Mouse (Mus musculus): ENCODE measurements around the gene Fignl1. TPM values are rescaled to one million over a fixed set of nuclear protein-coding genes. Genes with fewer than 3 reads are reported as not detected.

Gene Fignl1
- total and polyA plus RNA-seq, 3 experiments, result 0.22 to 2.7 (median 1.3) TPM

DNA sequence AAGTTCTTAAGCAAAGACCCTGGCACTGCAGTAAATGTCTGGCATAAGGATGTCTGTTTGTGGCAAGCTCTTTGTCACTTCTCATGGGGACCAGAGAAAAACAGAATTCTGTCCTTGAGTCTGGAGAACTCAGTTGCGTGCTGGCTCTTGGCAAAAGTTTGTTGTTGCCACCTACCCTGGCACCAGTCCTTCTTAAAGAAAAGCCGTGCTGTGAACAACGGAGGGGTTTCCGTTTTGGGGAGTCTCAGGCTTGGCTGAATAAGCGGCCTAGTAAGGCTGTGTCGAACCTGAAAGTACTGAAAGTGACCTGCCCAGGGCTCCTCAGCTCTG, 24.0 kb upstream of the Fignl1 start:
- DNase-seq, result peak; percentile 53

DNA sequence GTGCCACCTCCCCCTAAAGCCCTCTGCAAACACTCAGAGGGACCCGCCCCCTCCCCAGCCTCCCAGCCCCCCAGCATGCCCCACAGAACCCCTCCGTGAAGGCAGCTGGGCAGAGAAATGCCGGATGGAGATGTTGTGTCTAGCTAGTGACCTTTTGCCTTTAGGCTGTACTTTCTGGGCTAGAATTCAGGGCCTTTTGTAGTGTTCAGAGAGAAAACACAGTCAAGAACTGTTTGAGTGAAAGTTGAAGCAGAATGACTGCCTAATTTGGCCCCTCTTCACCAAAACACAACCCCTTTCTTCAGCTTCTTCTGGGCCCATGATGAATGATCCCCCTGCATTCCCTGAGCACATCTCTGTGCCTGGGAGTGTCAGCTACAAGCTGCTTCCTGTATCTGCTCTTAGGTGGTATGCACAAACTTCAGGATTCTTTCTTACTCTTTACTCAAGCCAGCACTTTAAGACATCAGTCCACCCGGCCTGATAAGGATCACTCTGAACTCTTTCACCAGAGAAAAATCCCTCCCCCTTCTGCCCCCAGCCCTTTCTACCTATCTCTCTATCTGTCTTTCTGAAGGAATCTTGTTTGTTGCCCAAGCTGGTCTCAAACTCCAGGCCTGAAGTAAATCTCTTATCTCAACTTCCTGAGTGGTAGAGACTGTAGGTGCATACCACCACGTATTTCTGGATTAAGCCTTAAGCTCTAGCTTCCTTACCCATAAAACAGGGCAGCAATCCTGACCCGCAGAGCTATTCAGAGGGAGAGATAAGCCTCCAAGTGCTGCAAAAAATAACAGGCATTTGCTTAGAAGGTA, 23.4 kb upstream of the Fignl1 start:
- DNase-seq, result peak; percentile 24

DNA sequence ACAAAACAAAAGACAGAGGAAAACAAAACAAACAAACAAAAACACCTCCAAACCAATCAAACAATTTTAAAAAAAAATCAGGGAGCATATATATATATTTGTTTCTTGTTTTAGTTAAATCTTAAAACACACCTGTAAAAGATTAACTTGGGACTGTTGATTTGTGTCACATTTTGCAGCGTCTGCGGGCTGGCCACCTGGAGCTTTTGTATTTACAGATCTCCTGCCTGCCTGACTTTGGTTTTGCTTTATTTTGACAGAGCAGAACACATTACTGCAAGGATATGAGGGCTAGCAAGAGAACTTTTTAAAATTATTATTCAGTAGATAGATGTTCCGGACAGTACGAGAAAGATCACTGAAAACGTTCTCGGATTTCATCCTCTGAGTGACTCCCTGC, 22.8 kb upstream of the Fignl1 start:
- no peak for DNase-seq

DNA sequence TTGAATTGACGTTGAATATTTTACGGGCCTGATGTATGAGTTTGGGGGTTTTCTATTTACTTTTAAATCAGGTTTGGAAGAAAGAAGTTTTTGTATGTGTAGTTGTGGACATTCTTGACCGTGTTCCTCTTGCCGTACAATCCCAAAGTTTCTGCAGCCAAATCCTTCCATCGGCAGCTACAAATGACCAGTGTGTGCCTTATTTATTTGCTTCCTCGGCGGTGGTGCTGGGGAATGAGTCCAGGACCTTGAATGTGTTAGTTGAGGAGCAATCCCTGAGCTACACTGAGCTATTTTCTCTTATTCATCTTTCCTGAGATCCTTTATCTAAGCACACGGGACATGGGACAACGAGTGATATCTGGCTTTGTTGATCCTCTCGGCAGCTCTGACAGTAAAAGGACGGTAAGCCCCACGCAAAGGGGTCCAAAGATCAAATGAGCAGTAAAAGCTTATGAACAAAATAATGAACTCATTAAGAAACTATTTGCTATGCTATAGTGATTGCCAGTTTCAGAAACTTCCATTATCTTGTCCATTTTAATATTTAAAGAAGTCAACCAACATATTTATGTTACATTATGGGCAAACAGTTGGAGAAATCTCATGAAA, 22.2 kb upstream of the Fignl1 start:
- no peak for DNase-seq

DNA sequence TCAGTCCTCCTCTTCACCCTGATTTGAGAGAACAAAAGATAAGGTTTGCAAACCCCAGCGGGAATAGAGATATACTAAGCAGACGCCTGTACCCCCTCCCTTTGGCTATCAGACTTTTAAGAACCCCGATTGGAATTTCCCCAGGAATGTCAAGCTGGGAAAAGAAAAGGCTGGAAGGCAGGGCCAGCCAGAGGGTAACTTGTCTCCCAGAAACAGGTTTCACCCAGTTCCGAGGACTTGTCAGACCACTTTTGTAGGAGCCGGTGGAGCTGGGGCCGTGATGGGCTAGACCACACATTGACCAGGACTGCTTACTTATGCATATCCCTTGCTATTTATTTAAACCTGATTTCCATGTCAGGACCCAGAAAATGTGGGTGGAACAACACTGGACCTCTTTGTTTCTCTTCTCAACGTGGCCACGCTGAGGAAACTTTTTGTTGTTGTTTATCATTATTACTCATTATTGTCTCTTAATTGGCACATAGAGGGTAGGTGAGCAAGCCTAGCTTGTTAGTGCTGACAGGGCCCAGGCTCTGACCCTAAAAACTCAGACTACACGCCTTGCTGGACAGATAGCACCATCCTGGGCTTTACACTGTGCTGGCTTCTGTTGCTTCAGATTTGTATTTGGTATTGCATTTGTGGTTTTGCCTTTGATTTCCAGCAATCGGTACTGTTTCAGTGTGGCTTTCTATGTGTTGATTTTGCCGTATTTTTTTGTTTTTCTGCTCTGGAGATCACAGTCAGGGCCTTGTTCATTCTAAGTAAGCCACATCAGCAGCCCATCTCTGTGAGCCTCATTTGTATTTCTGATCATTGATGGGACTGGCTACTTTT, 20.6 kb upstream of the Fignl1 start:
- no peak for DNase-seq

DNA sequence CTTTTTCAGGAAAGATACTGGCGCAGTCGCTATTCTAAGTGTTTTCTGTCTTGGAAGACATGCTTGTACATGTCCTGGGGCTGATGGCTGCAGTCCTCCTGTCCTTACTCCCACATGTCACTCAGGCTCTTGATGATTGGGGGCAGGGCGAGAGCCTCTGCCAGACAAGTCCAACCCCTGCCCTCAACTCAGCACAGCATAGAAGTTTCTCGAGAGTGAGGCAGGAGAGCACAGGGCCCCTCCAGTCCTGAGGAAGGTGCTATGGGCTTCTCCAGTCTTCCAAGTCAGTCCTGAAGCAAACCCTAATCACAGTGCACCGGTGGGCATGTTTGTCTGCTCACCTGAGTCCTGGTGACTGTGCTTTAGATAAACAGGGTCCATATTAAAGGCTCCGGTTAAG, 20.0 kb upstream of the Fignl1 start:
- DNase-seq, result no peak

DNA sequence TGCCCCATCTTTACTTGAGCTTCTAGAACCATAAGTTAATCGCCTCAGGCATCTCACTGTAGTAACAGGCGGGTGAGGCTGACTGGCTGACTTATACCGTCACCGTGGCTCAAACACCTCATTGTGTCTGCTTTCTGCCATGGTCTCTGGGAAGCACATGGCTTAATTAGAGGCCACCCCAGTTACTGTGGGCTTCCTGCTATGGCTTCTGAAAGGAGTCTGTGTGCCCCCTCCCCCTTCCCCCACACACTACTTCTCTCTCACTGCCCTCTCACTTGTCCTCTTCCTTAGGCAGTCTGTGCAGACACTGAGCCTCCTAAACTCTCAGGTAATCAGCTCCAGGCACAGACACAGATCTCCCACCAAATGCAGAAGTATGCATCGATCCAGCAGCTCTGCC, 19.5 kb upstream of the Fignl1 start:
- no peak for DNase-seq

DNA sequence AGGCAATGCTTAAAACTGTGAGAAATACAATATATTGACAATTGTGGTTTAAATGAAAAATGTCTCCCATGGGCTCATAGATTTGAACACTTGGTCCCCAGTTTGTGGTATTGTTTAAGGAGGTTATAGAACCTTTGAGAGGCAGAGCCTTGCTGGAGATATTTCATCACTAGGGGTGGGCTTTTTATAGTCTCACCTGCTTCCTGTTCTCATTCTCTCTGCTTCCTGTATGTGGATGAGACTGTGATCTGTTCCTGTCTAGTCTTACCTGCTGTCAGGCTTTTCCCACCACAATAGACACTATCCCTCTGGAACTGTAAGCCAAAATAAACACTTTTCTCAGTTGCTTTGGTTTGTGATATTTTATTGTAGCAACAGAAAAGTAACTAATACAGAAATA, 17.7 kb upstream of the Fignl1 start:
- no peak for DNase-seq

DNA sequence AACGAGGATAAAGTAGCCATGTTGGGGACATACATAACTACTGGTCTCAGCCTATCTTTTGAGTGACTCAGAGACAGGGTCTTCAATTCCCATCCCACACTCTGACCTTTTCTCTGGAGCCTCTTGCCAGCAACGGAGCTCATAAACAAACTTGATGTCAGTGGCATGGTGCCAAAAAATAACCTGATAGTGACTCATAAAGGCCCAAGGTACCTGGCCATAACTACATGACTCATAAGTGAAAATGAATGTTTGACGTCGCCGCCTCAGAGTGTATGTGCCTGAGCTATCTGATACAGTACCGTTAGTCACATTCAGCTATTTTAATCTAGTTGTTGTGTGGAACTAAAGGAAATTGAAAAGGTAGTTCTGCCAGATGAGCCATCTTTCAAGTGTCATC, 16.9 kb upstream of the Fignl1 start:
- DNase-seq, result peak; percentile 55

DNA sequence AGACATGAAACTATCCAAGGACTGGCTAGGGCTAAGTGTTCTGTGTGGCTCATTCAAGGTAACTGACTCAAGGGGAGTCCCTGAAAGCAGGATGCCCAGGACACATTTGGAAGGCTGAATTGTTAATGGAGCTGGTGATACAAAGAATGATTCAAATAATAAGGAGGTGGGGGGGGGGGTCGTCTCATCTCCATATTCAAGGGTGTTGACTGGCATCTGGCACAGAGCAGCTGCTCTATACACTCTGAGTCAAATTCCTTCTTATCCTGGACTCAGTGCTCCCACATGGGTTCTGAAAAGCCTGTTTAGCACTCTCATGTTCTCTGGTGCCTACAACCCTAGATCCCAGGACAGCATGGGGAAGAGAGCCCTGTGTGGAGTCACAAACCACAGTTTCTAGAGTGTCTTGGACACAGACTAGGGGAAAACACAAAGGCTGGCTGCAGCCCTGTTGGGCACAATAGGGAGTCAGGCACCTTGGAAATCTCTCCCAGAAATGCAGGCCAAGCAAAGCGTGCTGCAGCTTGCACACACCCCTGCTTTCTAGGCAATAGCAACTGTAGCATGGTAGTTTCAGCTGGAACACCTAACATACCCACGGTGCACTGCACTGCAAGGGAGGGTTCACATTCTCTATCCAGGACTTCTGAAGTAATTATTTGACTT, 16.3 kb upstream of the Fignl1 start:
- peak; percentile 55 for DNase-seq

DNA sequence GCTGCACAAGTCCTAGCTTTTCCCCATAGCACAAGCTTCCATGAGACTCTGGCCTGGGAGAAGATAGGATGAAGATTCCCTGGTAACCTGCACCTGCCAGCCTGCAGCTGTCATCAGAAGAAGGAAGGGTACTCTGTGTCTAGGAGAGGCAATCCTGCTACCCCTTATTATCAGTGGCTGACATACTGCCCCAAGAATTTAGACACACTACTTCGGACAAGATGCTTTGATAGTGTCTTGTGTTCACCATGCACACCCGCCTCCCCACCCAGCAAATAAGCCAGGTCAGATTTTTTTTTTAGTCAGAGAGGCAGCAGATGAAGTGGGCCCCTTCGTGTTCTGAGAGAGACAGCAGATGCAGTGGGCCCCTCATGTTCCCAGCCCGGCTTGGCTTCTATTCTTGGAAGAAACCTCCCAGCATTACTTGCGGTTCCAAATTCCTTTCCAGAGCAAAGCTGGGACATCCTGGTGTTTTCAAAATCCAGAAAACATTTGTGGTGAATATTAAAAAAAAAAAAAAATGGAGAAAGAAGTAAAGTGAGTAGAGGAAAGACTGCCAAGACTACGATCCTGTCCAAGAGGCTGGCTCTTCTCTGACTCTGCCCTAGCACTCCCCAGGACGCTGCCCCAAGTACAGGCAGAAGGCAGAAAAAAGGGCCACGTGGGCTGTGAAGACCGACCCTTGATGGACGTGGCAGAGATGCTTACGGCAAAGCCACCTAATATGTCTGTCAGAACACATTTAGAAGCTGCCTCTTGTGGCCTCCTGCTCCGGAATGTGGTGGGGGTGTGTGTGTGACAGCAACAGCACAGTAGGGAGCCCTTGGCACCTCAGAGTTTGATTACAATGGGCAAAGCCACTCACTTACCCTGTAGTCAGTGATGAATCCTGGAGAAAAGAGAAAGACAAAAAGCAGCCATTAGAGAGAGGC, 15.5 kb upstream of the Fignl1 start:
- DNase-seq, result peak; percentile 34

DNA sequence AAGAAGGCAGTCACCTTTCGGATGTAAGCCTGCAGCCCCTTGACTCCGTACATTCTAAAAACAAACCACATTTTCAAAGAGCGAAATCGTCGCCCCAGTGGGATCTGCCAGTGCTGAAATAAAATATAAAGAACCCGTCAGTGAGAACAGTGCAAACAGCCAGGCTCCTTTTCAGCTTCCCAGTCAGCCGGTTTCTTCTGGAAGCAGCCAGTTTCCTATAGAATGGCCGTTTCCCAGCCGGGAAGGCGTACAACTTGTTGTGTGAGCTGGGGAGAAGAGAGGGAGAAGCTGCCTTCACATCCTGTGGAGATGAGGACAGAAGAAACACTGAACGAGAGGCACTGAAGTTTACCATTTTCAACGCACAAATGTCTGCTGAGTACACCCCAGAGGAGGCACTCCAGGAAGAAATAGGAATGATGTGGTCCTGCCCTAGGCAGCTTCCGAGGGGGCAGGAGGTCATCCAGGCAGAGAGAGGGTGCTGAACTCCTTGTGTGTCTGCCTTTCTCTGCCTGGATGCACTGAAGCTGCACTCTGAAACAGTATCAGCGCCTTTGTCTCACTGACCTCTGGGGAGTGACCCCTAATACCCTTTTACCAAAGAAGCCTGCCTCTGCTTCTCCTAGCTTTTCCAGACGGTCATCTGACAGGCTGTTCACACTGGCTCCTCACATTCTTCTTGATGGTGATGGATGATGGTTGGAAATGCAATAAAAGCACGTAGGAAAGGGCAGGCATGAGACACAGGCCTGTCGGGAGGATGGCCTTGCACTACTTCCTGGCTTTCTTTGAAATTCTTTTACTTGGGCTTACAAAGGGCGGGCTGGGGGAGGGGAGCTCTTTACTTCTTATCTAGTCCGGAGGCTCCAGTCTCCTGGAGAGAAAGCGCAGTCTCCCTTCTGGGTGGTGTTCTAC, 13.7 kb upstream of the Fignl1 start:
- peak; percentile 81 for DNase-seq

DNA sequence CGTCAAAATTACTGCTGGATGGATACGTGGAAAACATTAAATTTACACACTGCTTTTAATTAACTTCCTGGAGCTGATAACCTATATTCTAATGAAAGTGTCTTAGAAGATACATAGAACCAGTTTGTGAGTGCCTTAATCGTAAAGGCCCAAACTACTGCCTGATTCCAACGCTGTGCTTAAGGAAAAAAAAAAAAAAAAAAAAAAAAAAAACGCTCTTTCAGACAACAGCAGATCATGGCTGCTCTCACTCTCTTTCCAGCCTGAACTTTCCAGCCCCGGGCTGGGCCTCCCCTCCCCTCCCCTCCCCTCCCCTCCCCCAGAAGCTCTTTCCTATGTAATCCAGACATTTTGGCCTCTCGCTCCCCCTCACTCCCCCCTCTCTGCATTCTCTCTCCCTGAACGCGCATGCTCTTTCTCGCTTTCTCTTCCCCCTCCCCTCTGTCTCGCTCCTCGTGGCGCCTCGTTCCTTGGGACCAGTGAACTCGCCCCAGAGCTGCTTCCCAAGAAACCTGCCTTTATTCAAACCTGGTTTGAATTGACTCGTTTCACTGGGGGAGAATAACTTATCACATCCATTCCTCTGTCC, 12.7 kb upstream of the Fignl1 start:
- peak; percentile 34 for DNase-seq

DNA sequence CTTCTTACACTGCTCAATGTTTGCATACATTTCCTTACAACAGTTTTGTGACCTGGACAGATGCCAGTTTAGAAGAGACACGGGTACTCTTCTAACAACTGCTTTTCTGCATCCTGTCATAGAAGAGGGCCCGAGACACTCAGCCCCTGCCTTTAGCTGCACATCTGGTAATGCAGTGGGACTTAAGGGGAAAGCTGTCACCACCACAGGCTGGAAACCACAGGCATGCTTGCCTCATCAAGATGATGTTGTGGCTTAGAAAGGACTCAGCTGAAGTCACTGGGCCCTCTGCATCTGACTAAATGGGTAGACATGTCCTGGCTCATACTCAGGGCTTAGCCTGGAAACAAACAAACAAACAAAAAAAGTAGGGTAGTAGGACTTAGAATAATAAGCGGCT, 12.0 kb upstream of the Fignl1 start:
- DNase-seq, result peak; percentile 43

DNA sequence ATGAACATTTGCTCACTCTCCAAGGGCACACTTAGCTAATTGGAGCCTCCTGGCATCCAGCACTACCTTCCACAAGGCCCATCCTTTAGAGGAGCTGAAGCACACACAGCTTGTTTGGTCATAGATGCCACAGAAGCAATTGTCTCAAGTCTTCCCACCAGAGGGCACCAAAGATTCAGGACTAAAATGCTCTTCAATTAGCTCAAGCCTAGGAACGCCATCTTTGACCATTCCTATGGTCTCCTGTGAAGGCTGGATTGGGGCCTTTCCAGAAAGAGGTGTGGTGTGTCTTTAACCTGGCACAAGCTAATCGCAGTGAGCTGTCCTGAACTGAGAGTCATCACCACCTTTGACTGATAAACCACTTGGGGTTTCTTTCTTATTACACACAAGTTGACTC, 11.5 kb upstream of the Fignl1 start:
- peak; percentile 85 for DNase-seq

DNA sequence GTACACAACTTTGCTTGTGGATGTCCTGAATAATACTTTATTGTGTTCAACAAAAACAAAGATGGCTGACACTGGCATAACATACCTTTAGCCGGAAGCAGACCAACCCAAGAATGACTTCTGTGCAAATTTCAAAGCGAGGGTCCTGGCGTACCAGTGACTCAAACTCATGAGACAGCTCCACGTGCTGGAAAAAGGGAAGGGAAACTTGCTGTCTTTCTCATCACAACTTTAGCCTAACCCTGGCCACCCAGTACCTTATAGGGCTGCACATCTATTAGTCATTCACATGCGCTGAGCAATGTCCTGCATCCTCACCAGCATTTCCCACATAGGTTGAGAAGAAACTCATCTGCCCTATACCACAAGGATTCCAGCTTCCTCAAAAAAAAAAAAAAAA, 10.4 kb upstream of the Fignl1 start:
- DNase-seq, result no peak

DNA sequence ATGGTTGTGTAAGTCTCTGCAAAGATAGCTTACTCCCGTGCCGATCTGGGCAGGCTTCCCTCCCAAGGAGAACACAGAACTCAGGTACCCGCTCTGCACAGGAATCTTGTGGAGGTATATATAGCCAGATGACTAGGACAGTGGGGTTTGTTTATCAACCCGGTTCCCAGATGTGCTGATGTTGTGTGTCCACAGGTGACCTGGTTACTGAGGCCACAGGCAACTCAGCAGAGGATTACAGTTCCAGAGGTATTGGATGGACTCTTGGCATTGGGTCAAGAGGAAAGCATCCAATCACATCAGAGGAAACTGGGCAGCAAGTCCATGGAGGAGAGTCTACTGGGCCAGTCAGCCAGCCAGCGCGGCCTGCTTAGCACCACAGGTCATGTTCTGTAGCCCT, 10.0 kb upstream of the Fignl1 start:
- DNase-seq, result no peak

DNA sequence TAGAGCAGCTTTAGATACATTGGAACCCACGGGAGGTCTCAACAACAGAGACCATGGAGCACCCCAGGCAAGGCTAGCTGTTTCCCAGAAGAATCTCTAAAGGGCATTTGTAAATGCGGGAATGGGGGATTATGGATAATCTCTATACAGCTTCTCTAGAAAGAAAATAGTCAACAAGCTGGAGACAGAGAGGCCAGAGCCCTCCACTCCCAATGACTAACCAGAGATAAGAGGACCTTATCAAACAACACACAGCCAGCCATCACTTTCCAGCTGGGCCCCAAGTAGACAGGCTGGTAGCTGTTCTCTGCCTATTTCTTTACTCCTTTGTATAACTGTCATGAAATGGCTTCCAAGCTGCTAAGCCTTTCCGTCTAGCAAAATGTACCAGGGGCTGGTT, 7.0 kb upstream of the Fignl1 start:
- no peak for DNase-seq

DNA sequence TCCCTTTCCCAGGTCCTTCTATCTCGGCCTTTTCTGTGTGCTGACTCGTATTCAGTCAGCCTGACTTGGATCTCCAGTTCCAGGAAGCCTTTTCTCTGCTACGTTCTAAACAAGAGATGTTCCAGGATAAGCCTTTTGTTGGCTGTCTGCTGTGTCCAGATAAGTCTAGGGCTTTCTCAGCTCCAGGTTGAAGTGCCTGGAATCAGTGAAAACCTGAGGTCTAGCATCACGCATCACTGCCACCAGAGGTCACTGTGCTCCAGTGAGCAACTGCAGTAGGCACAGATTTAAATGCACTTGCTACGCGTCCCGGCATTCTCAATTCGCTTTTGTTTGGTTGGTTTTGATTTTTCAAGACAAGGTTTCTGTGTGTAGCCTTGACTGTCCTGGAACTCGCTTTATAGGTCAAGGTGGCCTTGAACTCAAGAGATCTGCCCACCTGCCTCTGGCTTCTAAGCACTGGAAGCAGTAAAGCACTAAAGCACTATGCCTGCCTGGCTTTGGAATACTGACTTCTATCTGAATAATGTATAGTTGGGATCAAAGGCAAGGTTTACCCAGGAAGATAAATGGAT, 3.2 kb upstream of the Fignl1 start:
- peak; percentile 76 for DNase-seq

Data from adrenal gland, adult 2 months (tissue).